Comparison of ENCODE assay signal across 8 mouse cellular contexts in genomic region chr16:13158906-13159889, GRCm38 (mm10). TPM values are rescaled to one million over a fixed set of nuclear protein-coding genes. Genes with fewer than 3 reads are reported as not detected.
A peak's percentile ranks its signal among the peaks of the same experiment; 100 is the strongest.
DNase-seq lines count a peak whose midpoint lies in the region; ATAC-seq and TF ChIP-seq lines count a peak whose summit lies in the region.

No protein-coding gene starts in this region.

- ATAC-seq in forebrain, embryonic 12.5 days (ENCODE audit: low FRiP score) = peak; percentile 39; the same call in 1 of the 2 replicates
- ATAC-seq in lung, embryonic 15.5 days (ENCODE audit: borderline replicate concordance, extremely low read depth, low FRiP score, low TSS enrichment) = peak; percentile 88

- no peak overlapping the region for H3K4me3 ChIP-seq in forebrain, embryonic 12.5 days (replicated peaks)
- H3K4me3 ChIP-seq in lung, embryonic 15.5 days = no peak overlapping the region
- peak overlapping the region; percentile 3; the same call in 1 of the 2 replicates for H3K4me3 ChIP-seq in olfactory bulb, adult 2 months (ENCODE audit: insufficient read depth, low read depth, low read length)

- H3K9me3 ChIP-seq in forebrain, embryonic 12.5 days = no peaks in the 10 kb centered on the region
- H3K9me3 ChIP-seq in lung, embryonic 15.5 days = no peaks in the 10 kb centered on the region

- WGBS in forebrain, embryonic 12.5 days = 64% methylated on average over 13 of the region's 13 CpGs
- WGBS in lung, embryonic 15.5 days = 17% methylated on average over 13 of the region's 13 CpGs
- 9% methylated on average over 13 of the region's 13 CpGs for WGBS in olfactory bulb, adult 2 months

- no peak overlapping the region for H3K9ac ChIP-seq in forebrain, embryonic 12.5 days
- H3K9ac ChIP-seq in lung, embryonic 15.5 days = no peak overlapping the region

- TF ChIP-seq CTCF in olfactory bulb, adult 2 months (IDR thresholded peaks at IDR 0.05; ENCODE audit: insufficient read depth, low read depth, low read length) = no peak

- no peak overlapping the region for H3K4me2 ChIP-seq in forebrain, embryonic 12.5 days
- H3K4me2 ChIP-seq in lung, embryonic 15.5 days = peak overlapping the region; percentile 60

- intact Hi-C loops in heart, postnatal 14 days (cut with DNase I) = no loop called here

- H3K27ac ChIP-seq in forebrain, embryonic 12.5 days = no peak overlapping the region
- no peak overlapping the region for H3K27ac ChIP-seq in lung, embryonic 15.5 days
- H3K27ac ChIP-seq in olfactory bulb, adult 2 months (ENCODE audit: insufficient read depth, low read depth, low read length) = peak overlapping the region; percentile 77

- DNase-seq in thymus, postnatal 4 days = peak; percentile 21
- no peak for DNase-seq in thymus, adult 18-20 months
- peak; percentile 52 to 74 for DNase-seq in heart, postnatal 14 days
- peak; percentile 50 to 62 for DNase-seq in kidney, postnatal 25 days
- no peak for DNase-seq in ovary, postnatal 14 days (ENCODE audit: low spot score)

- no peak for TF ChIP-seq POLR2A in olfactory bulb, adult 2 months (IDR thresholded peaks at IDR 0.05; ENCODE audit: insufficient read depth, low read depth, low read length)

- H3K36me3 ChIP-seq in forebrain, embryonic 12.5 days (replicated peaks) = no peaks in the 10 kb centered on the region
- no peaks in the 10 kb centered on the region for H3K36me3 ChIP-seq in lung, embryonic 15.5 days

- 0 out of 2 replicates have a peak, but pooled peaks cover 4% of the 10 kb centered on the region for H3K27me3 ChIP-seq in forebrain, embryonic 12.5 days
- no peaks in the 10 kb centered on the region for H3K27me3 ChIP-seq in lung, embryonic 15.5 days

- peaks cover 9% of the 10 kb centered on the region; the same call in 1 of the 2 replicates for H3K4me1 ChIP-seq in forebrain, embryonic 12.5 days
- peaks cover 11% of the 10 kb centered on the region for H3K4me1 ChIP-seq in lung, embryonic 15.5 days
- peaks cover 20% of the 10 kb centered on the region for H3K4me1 ChIP-seq in olfactory bulb, adult 2 months (ENCODE audit: control insufficient read depth, insufficient read depth, low read length)

RNA-seq across cellular contexts. Expression of gene Ercc4, which starts 49.7 kb away (rescaled TPM):
- 15.0 and 17.5 TPM in 2 replicates for polyA plus RNA-seq in forebrain, embryonic 12.5 days (2016; fragmentation: Nextera tagmentation; extraction: Ambion mirVana)
- total RNA-seq in heart, postnatal 14 days (2021) = 1 to 10 TPM; 7.9 to 8.7 TPM
- 13.2 and 14.5 TPM in 2 replicates for polyA plus RNA-seq in lung, embryonic 15.5 days (2015; fragmentation: Nextera tagmentation; extraction: Ambion mirVana)
- polyA plus RNA-seq in olfactory bulb, adult 2 months (2012; ENCODE audit: insufficient read depth, insufficient read length, low replicate concordance, missing spikeins) = not detected in 2 replicates

Comparison
In these comparisons a context has a peak if more than half of its experiments do, and no peak if none do; other contexts are left out.
1. DNase-seq: peak in thymus, postnatal 4 days (single experiment), heart, postnatal 14 days (2 of 2) and kidney, postnatal 25 days (2 of 2); none in thymus, adult 18-20 months (0 of 2) and ovary, postnatal 14 days (single experiment).
2. RNA of gene Ercc4, which starts 49.7 kb away (polyA plus RNA-seq): 15.0 to 17.5 TPM in forebrain, embryonic 12.5 days and 13.2 to 14.5 TPM in lung, embryonic 15.5 days; not detected in olfactory bulb, adult 2 months; every median in the first group is over 10 times any median in the second.